Mouse (Mus musculus) heart, adult 2 months (tissue): ENCODE measurements around the gene Nr2f1. TPM values are rescaled to one million over a fixed set of nuclear protein-coding genes. Genes with fewer than 3 reads are reported as not detected.

ENCODE experiments used
- DNase-seq, 2 experiments: peaks; one replicate each; pipeline ENCODE4 v3.0.0; 2021
- H3K27ac ChIP-seq: fragments of 200-600 bp; 2 replicates; pipeline ENCODE4 v1.8.1; 2022
- H3K27me3 ChIP-seq: fragments of 200-500 bp; 2 replicates; pipeline ENCODE4 v1.6.1; 2012; ENCODE audit warnings: mild to moderate bottlenecking, low read length, inconsistent platforms, mixed read lengths; ENCODE audit not compliant: control insufficient read depth, insufficient read depth
- H3K36me3 ChIP-seq: fragments of 200-500 bp; 2 replicates; pipeline ENCODE4 v1.6.1; 2012; ENCODE audit warnings: low read length, inconsistent platforms; ENCODE audit not compliant: control insufficient read depth, insufficient read depth
- H3K4me1 ChIP-seq: fragments of 200-500 bp; 2 replicates; pipeline ENCODE4 v1.6.1; 2011; ENCODE audit warnings: low read length; ENCODE audit not compliant: control insufficient read depth, insufficient read depth
- H3K4me3 ChIP-seq: fragments of 200-600 bp; 2 replicates; pipeline ENCODE4 v1.8.1; 2022
- H3K79me2 ChIP-seq: fragments of 200-500 bp; replicated peaks from 2 replicates; pipeline ENCODE4 v1.6.1; 2012; ENCODE audit warnings: mild to moderate bottlenecking, inconsistent platforms, low read length, moderate library complexity, mixed read lengths; ENCODE audit not compliant: control insufficient read depth, insufficient read depth
- H3K9ac ChIP-seq: fragments of 200-500 bp; 2 replicates; pipeline ENCODE4 v1.6.1; 2012; ENCODE audit warnings: low read depth, mild to moderate bottlenecking, control low read depth, inconsistent platforms, low read length, mixed read lengths
- CTCF ChIP-seq: fragments of 200-600 bp; IDR thresholded peaks from 2 replicates; pipeline ENCODE4 v1.8.1; 2022; ENCODE audit warnings: antibody characterized with exemption, mild to moderate bottlenecking, moderate library complexity
- EP300 ChIP-seq: fragments of 200-500 bp; IDR thresholded peaks from 2 replicates; pipeline ENCODE4 v1.6.1; 2011; ENCODE audit warnings: low read depth, low read length, control low read depth; ENCODE audit not compliant: insufficient read depth
- POLR2A ChIP-seq: fragments of 200-500 bp; IDR thresholded peaks from 2 replicates; pipeline ENCODE4 v1.6.1; 2011; ENCODE audit warnings: mild to moderate bottlenecking, low read depth, low read length, control low read depth; ENCODE audit not compliant: insufficient read depth
- WGBS: fragments of 180-500 bp; shearing (Covaris S2); methylation state at CpG from one replicate; pipeline ENCODE4 v1.1.7; 2018; 5-methylcytosine and 5-hydroxymethylcytosine counted together
- intact Hi-C: fragments of 180-260 bp; cut with DNase I; formaldehyde crosslinking; loops from one replicate; pipeline ENCODE4 v1.15.1; 2025
- polyA plus RNA-seq: library from polyadenylated mRNA; depleted of rRNA; stranded (reverse); fragments of >200 nt; gene quantifications from 2 replicates; pipeline ENCODE4 v1.2.3, GENCODE M21; 2012
- total RNA-seq, 2 experiments: library from RNA; stranded (reverse); gene quantifications; 2 replicates each; pipeline ENCODE4 v1.2.3; 2021

The Nr2f1 gene
- total and polyA plus RNA-seq, 3 experiments, result 2.7 to 10.5 (median 2.7) TPM

- WGBS, result 1% methylated on average over 22 of the region's 22 CpGs
- H3K27ac ChIP-seq, result peak overlapping the region; percentile 33; the same call in 1 of the 2 replicates
- H3K9ac ChIP-seq, result 0 out of 2 replicates have a peak overlapping the region, but pooled peaks have one; percentile 27
- H3K79me2 ChIP-seq, result no peaks in the 10 kb centered on the region
- TF ChIP-seq POLR2A, result no peak
- no peak for TF ChIP-seq CTCF
- TF ChIP-seq EP300, result no peak
- peaks cover 2% of the 10 kb centered on the region for H3K27me3 ChIP-seq
- peak in 1 of 2 experiments; percentile 45 for DNase-seq
- intact Hi-C loops, result loop anchor here (2.0 to 10.0 kb wide), 3 partner anchors 219 to 833 kb away; no protein-coding TSS in a partner anchor
- H3K4me1 ChIP-seq, result no peaks in the 10 kb centered on the region
- H3K36me3 ChIP-seq, result no peaks in the 10 kb centered on the region
- H3K4me3 ChIP-seq, result peak overlapping the region; percentile 33
These were observed 2.5 kb upstream of the Nr2f1 start for GRCm38 (mm10) chr13:78201871-78202565.

DNA sequence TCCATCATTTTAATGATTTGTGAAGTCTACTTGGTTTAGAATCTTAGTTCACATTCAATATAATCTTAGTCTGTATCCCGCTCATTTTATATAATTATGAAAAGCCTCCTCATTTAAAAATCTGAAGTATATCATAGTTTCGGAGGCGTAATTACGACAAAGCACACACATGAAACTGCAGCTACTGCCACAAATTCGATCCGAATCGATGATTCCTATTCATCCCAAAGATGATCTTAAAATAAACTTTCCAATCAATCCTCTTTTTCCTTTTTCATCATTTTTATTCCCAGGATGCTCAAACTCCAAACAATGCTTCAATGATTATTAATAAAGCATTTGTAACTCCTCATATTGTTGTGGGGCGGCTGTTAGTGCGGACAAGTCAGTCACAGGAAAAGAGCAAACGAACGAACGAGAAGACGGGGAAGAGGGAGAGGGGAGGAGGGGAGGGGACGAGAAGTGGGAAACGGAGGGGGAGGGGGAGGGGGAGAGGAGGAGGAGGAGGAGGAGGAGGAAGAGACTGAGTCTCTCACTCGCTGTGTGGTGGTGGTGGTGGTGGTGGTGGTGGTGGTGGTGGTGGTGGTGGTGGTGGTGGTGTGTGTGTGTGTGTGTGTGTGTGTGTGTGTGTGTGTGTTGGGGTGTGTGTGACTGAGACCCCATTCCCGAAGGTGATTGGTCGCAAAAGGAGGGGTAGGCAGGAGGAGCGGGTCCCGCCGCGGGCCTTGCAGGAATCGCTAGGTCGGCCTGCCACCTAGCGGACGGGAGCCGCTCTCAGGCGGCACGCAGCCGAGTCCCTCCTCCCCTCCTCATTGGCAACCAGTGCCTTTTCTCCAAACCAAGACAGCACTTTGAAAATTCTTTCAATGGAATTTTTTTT lies 1.7 kb upstream of the Nr2f1 start:
- Histone ChIP-seq H3K9ac (no peak overlapping the region), H3K27ac (peak overlapping the region; percentile 33; the same call in 1 of the 2 replicates), H3K36me3 (no peaks in the 10 kb centered on the region), H3K79me2 (no peaks in the 10 kb centered on the region), H3K4me3 (peak overlapping the region; percentile 33), H3K27me3 (peaks cover 2% of the 10 kb centered on the region; the same call in 1 of the 2 replicates), H3K4me1 (no peaks in the 10 kb centered on the region)
- 1% methylated on average over 27 of the region's 30 CpGs for WGBS
- DNase-seq, result peak; percentile 87 to 90
- TF ChIP-seq POLR2A, result no peak
- peak; percentile 82 for TF ChIP-seq CTCF
- intact Hi-C loops, result loop anchor here (2.0 to 10.0 kb wide), 3 partner anchors 218 to 834 kb away; no protein-coding TSS in a partner anchor

- intact Hi-C loops, result loop anchor here (2.0 to 10.0 kb wide), 3 partner anchors 218 to 834 kb away; no protein-coding TSS in a partner anchor
- no peaks in the 10 kb centered on the region for H3K36me3 ChIP-seq
- no peak overlapping the region for H3K27ac ChIP-seq
- WGBS, result 2% methylated on average over 9 of the region's 9 CpGs
- H3K4me3 ChIP-seq, result no peak overlapping the region
- no peaks in the 10 kb centered on the region for H3K4me1 ChIP-seq
- 0 out of 2 replicates have a peak, but pooled peaks have one; percentile 23 for TF ChIP-seq POLR2A
- no peak for TF ChIP-seq EP300
- H3K79me2 ChIP-seq, result no peaks in the 10 kb centered on the region
- no peak overlapping the region for H3K9ac ChIP-seq
- peaks cover 3% of the 10 kb centered on the region; the same call in 1 of the 2 replicates for H3K27me3 ChIP-seq
- peak; percentile 31 to 34 for DNase-seq
These were observed 850 bp upstream of the Nr2f1 start for GRCm38 (mm10) chr13:78200407-78200806.

GRCm38 (mm10) chr13:78198871-78199641 lies 501 bp downstream of the Nr2f1 start:
- no peak for TF ChIP-seq CTCF
- TF ChIP-seq EP300, result no peak
- no peak for TF ChIP-seq POLR2A
- intact Hi-C loops, result loop anchor here (5.0 to 10.0 kb wide), 2 partner anchors 37 to 494 kb away; partner anchors contain the start of gene Fam172a
- peak overlapping the region; percentile 67 for H3K4me3 ChIP-seq
- WGBS, result under 1% methylated on average over 79 of the region's 92 CpGs
- DNase-seq, result peak; percentile 70 to 76
- peak overlapping the region; percentile 77 for H3K27ac ChIP-seq
- H3K4me1 ChIP-seq, result no peaks in the 10 kb centered on the region
- no peaks in the 10 kb centered on the region for H3K79me2 ChIP-seq
- H3K27me3 ChIP-seq, result peaks cover 9% of the 10 kb centered on the region
- H3K9ac ChIP-seq, result peak overlapping the region; percentile 95
- H3K36me3 ChIP-seq, result no peaks in the 10 kb centered on the region

DNA sequence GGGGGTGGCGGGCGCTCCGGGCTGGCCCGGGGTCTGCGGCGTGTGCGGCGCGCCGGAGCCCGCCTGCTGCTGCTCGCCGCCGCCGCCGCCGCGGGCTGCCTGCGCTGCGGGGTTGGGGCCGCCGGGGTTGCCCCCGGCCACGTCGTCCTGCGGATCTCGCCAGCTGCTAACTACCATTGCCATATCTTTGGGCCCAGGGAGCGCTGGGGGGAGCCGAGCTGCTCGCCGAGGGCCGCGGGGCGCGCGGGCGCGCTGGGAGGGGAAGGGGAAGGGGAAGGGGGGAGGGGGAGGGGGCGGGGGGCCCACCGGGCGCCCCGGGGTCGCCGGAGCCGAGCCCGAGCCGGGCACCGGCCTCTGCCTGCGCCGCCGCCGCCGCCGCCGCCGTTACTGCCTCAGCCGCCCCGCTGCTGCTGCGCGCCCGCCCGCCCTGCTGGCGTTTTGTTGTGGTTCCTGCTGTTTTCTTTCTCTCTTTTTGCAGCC lies 1.1 kb downstream of the Nr2f1 start:
- peaks cover 9% of the 10 kb centered on the region for H3K27me3 ChIP-seq
- 1% methylated on average over 45 of the region's 63 CpGs for WGBS
- intact Hi-C loops, result loop anchor here (5.0 to 10.0 kb wide), 2 partner anchors 36 to 494 kb away; partner anchors contain the start of gene Fam172a

More for the DNA sequence above, 1.1 kb downstream of the Nr2f1 start:
- Histone ChIP-seq H3K9ac (peak overlapping the region; percentile 86), H3K4me1 (no peaks in the 10 kb centered on the region), H3K79me2 (no peaks in the 10 kb centered on the region), H3K27ac (no peak overlapping the region; the same call in 1 of the 2 replicates), H3K4me3 (peak overlapping the region; percentile 67), H3K36me3 (no peaks in the 10 kb centered on the region)
- no peak for TF ChIP-seq POLR2A
- TF ChIP-seq CTCF, result no peak
- no peak for TF ChIP-seq EP300
- DNase-seq, result no peak
